Mouse (Mus musculus) B cell, adult 2 months (primary cell): ENCODE data around the gene Aqp6.
A peak's percentile ranks its signal among the peaks of the same experiment; 100 is the strongest.

ENCODE experiments used
- DNase-seq, 2 experiments: peaks; one replicate each; pipeline ENCODE4 v3.0.0; 2022

Gene Aqp6

DNA sequence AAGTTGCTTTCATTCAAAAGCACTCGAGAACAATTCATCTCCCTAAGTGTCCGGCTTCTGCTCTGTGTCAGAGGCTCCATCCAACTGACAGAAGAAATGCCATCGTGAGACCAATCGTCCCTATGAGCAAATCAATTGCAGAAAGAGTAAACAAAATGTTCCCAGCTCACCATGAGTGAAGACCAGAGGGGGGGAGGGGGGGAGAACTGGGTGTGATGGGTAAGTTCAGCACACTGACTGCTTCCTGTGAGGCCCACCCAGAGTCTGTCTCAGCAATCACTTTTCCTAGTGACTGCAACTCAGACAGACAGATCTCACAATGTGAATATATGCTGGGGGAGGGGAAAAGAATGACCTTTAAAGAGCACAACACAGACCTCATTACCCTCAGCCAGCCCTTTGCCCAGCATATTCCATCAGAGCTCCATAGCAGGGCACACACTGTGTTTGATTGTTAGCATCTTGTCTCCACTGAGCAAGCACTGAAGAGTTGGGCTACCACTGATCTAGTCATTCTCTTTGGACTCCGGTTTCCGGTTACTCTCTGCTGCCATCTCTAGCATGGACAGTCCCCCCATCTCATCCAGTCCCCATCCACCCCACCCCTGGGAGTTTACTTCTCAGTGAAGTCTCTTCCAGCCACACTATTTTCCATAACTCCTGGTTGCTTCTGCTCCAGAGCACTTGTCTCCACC, 48.0 kb downstream of the Aqp6 start:
- DNase-seq, result no peak

GRCm38 (mm10) chr15:99650304-99650703, 49.1 kb downstream of the Aqp6 start:
- no peak for DNase-seq

GRCm38 (mm10) chr15:99651163-99651872, 50.1 kb downstream of the Aqp6 start, which contains the start of gene Racgap1:
TSS of gene Racgap1 (minus strand) at chr15:99651656.
- DNase-seq, result peak; percentile 96 to 98

DNA sequence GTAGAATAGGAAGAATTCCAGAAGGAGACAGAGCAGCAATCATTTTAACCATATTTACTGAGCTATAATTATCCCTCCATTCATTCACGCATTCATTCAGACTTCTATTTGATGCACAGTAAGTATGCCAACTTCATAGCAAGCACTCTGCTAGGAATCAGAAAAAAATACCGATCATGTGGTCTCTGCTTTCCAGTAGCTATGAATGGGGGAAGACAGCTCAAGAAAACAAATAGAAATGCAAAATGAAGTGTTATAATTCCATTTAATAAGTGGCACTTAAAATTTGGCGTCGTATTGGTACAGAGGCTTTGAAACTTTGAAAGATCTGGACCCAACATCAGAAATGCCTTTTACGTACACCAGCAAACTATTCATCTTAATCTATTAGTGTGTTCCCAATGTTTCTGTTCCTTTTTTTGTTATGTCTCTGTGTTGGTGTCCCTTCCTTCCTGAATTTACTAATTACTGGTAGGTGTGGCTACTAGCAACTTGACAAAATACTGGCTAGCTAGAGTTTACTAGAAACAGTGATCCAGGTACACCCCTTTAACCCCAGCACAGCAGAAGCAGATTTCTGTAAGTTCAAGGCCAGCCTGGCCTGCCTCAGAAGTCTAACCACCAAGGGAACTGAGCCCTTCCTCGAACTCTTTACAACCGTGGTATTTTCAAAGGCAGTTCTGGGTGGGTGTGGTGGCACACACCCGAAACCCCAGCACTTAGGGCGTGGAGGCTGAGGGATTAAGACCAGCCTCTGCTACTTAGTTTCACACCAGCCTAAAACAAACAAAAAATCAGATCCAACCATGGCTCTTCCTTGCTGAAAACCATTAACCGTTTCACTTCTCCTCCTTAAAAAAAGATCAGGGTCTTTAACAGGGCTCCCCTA, 51.0 kb downstream of the Aqp6 start:
- no peak for DNase-seq

DNA sequence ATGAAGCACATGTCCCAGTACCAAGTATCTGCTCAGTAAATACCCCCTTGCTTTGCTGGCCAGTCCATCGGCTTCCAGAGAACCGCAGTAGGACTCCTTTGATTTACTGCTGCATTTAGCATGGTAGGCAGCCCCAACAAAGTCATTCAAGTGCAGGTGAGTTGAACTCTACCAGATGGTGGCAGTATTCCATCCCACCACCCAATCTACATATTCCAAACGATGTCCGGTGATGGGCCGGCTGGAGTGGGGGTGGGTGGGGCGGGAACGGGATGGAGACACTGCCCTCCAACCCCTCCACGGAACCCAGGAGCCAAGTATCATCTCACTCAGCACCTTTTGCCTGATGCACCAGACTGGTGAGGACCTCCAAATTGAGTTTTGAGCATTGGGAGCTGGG, 52.1 kb downstream of the Aqp6 start:
- DNase-seq, result no peak

- no peak for DNase-seq
These were observed 52.7 kb downstream of the Aqp6 start for GRCm38 (mm10) chr15:99653876-99654275.
